In the genomic region with DNA sequence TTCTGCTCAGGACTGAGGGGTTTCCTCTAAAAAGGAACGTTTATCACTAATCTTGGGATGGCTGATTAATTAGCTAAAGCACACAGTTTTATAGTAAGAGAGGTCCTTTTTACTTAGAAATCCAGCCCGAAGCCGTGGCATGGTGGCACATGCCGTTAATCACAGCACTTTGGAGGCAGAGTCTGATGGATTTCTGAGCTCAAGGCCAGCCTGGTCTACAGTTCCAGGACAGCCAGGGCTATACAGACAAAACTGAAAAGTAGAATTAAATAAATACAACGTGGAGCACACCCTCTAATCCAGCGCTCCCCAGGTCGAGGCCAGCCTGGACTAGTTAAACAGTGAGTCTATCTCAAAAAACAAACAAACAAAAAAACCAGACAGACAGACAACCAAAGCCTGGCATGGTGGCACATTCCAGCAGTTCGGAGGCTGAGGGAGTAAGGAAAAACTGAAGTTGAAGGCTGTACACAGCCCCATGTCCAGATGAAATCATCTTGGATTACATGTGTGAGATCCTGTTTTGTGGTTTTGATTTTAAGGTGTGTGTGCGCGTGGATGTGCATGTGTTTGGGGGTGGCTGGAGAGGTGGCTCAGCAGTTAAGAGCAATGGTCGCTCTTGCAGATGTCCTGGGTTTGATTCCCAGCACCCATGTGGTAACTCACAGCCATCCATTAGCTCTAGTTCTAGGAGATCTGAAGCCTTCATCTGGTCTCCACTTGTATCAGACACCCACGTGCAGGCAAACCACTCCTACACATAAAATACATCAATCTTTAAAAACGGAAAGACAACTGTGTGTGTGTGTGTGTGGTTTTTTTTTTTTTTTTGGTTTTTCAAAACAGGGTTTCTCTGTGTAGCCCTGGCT, we compare ENCODE assay signal across 7 mouse cellular contexts. TPM values are rescaled to one million over a fixed set of nuclear protein-coding genes. Genes with fewer than 3 reads are reported as not detected.
DNase-seq lines count a peak whose midpoint lies in the region; ATAC-seq lines count a peak whose summit lies in the region.

No protein-coding gene starts in this region.

- WGBS in forebrain, embryonic 11.5 days, result 56% methylated on average over 13 of the region's 13 CpGs
- 43% methylated on average over 13 of the region's 13 CpGs for WGBS in limb, embryonic 13.5 days
- 46% methylated on average over 13 of the region's 13 CpGs for WGBS in stomach, embryonic 14.5 days

- H3K9ac ChIP-seq in forebrain, embryonic 11.5 days (ENCODE audit: low read length), result peak overlapping the region; percentile 52
- H3K9ac ChIP-seq in limb, embryonic 13.5 days, result peak overlapping the region; percentile 59
- H3K9ac ChIP-seq in stomach, embryonic 14.5 days (replicated peaks; ENCODE audit: low read depth, low read length), result 0 out of 2 replicates have a peak overlapping the region, but pooled peaks have one; percentile 33

- peak overlapping the region; percentile 93 for H3K4me3 ChIP-seq in megakaryocyte, embryonic 14.5 days (replicated peaks)
- H3K4me3 ChIP-seq in forebrain, embryonic 11.5 days (ENCODE audit: low read depth, low read length), result peak overlapping the region; percentile 28; the same call in 1 of the 2 replicates
- H3K4me3 ChIP-seq in limb, embryonic 13.5 days, result peak overlapping the region; percentile 40
- peak overlapping the region; percentile 27 for H3K4me3 ChIP-seq in stomach, embryonic 14.5 days (ENCODE audit: low read depth, low read length)

- no peak for ATAC-seq in megakaryocyte, adult 5-6 weeks (ENCODE audit: poor library complexity, severe bottlenecking)
- 0 out of 2 replicates have a peak, but pooled peaks have one; percentile 6 for ATAC-seq in forebrain, embryonic 11.5 days (replicated peaks; ENCODE audit: low FRiP score)
- ATAC-seq in limb, embryonic 13.5 days (ENCODE audit: low FRiP score, low read depth), result no peak
- no peak for ATAC-seq in stomach, embryonic 14.5 days (ENCODE audit: insufficient number of reproducible peaks, insufficient read depth, low FRiP score, low read depth)

- peaks cover 98% of the 10 kb centered on the region for H3K4me1 ChIP-seq in megakaryocyte, embryonic 14.5 days
- H3K4me1 ChIP-seq in forebrain, embryonic 11.5 days (replicated peaks; ENCODE audit: control insufficient read depth, insufficient read depth, low read length), result peaks cover 27% of the 10 kb centered on the region
- peaks cover 74% of the 10 kb centered on the region for H3K4me1 ChIP-seq in limb, embryonic 13.5 days
- peaks cover 31% of the 10 kb centered on the region for H3K4me1 ChIP-seq in stomach, embryonic 14.5 days (ENCODE audit: control insufficient read depth, insufficient read depth, low read length)

- peak overlapping the region; percentile 90 for H3K27ac ChIP-seq in forebrain, embryonic 11.5 days (ENCODE audit: low read depth, low read length)
- peak overlapping the region; percentile 94 for H3K27ac ChIP-seq in limb, embryonic 13.5 days
- peak overlapping the region; percentile 84 for H3K27ac ChIP-seq in stomach, embryonic 14.5 days (ENCODE audit: low read length)

- DNase-seq in forebrain, embryonic 11.5 days (ENCODE audit: low spot score), result no peak
- DNase-seq in urinary bladder, postnatal 4 days (ENCODE audit: low spot score in 2 of 2), result no peak
- no peak for DNase-seq in Muller cell, postnatal 12 days (ENCODE audit: inconsistent ontology term)

- H3K27me3 ChIP-seq in megakaryocyte, embryonic 14.5 days (replicated peaks), result peaks cover 10% of the 10 kb centered on the region
- H3K27me3 ChIP-seq in forebrain, embryonic 11.5 days (ENCODE audit: control insufficient read depth, insufficient read depth, low read length), result no peaks in the 10 kb centered on the region
- no peaks in the 10 kb centered on the region for H3K27me3 ChIP-seq in limb, embryonic 13.5 days
- no peaks in the 10 kb centered on the region for H3K27me3 ChIP-seq in stomach, embryonic 14.5 days (ENCODE audit: control insufficient read depth, insufficient read depth, low read length)

- H3K4me2 ChIP-seq in forebrain, embryonic 11.5 days (ENCODE audit: low read depth, low read length, severe bottlenecking), result peak overlapping the region; percentile 53
- peak overlapping the region; percentile 62 for H3K4me2 ChIP-seq in limb, embryonic 13.5 days (replicated peaks)
- peak overlapping the region; percentile 45 for H3K4me2 ChIP-seq in stomach, embryonic 14.5 days (replicated peaks; ENCODE audit: low read depth, low read length)

- H3K36me3 ChIP-seq in megakaryocyte, embryonic 14.5 days (replicated peaks; ENCODE audit: low read length), result peaks cover 12% of the 10 kb centered on the region
- no peaks in the 10 kb centered on the region for H3K36me3 ChIP-seq in forebrain, embryonic 11.5 days (ENCODE audit: control insufficient read depth, insufficient read depth, low read length)
- no peaks in the 10 kb centered on the region for H3K36me3 ChIP-seq in limb, embryonic 13.5 days
- no peaks in the 10 kb centered on the region for H3K36me3 ChIP-seq in stomach, embryonic 14.5 days (ENCODE audit: control insufficient read depth, insufficient read depth, low read length)

- H3K9me3 ChIP-seq in megakaryocyte, embryonic 14.5 days, result no peaks in the 10 kb centered on the region
- no peaks in the 10 kb centered on the region for H3K9me3 ChIP-seq in forebrain, embryonic 11.5 days (ENCODE audit: control insufficient read depth, low read length)
- H3K9me3 ChIP-seq in limb, embryonic 13.5 days, result no peaks in the 10 kb centered on the region
- no peaks in the 10 kb centered on the region for H3K9me3 ChIP-seq in stomach, embryonic 14.5 days (ENCODE audit: control insufficient read depth, low read depth, low read length)

RNA-seq across cellular contexts. Expression of a gene that starts 0.9 kb away (rescaled TPM):
- polyA plus RNA-seq in megakaryocyte, embryonic 14.5 days (2012; ENCODE audit: insufficient read depth, low replicate concordance), result 607 and 1,158 TPM in 2 replicates
- 1.5 and 1.9 TPM in 2 replicates for total RNA-seq in megakaryocyte, adult 5-6 weeks (2015)
- 2.5 and 4.5 TPM in 2 replicates for total RNA-seq in megakaryocyte, adult 5-6 weeks (2017)
- 19.4 and 20.4 TPM in 2 replicates for polyA plus RNA-seq in forebrain, embryonic 11.5 days (2014; fragmentation: Nextera tagmentation; extraction: Ambion mirVana)
- polyA plus RNA-seq in limb, embryonic 13.5 days (2015; fragmentation: Nextera tagmentation; extraction: Ambion mirVana), result 174 and 183 TPM in 2 replicates
- polyA plus RNA-seq in stomach, embryonic 14.5 days (2014; fragmentation: Nextera tagmentation; extraction: Ambion mirVana), result 128 and 148 TPM in 2 replicates

RNA-seq across cellular contexts. Expression of a gene that starts 21.5 kb away (rescaled TPM):
- 0.83 and 1.6 TPM in 2 replicates for polyA plus RNA-seq in megakaryocyte, embryonic 14.5 days (2012; ENCODE audit: insufficient read depth, low replicate concordance)
- 0.04 and 0.05 TPM in 2 replicates for total RNA-seq in megakaryocyte, adult 5-6 weeks (2015)
- total RNA-seq in megakaryocyte, adult 5-6 weeks (2017), result 0.04 and 0.18 TPM in 2 replicates
- 44.4 and 46.2 TPM in 2 replicates for polyA plus RNA-seq in forebrain, embryonic 11.5 days (2014; fragmentation: Nextera tagmentation; extraction: Ambion mirVana)
- polyA plus RNA-seq in limb, embryonic 13.5 days (2015; fragmentation: Nextera tagmentation; extraction: Ambion mirVana), result 32.9 and 33.9 TPM in 2 replicates
- polyA plus RNA-seq in stomach, embryonic 14.5 days (2014; fragmentation: Nextera tagmentation; extraction: Ambion mirVana), result 25.2 and 26.3 TPM in 2 replicates

RNA-seq across cellular contexts. Expression of a gene that starts 37.4 kb away (rescaled TPM):
- polyA plus RNA-seq in megakaryocyte, embryonic 14.5 days (2012; ENCODE audit: insufficient read depth, low replicate concordance), result 0.51 TPM in 1 of 2 replicates, not detected in the other
- total RNA-seq in megakaryocyte, adult 5-6 weeks (2015), result not detected in 2 replicates
- total RNA-seq in megakaryocyte, adult 5-6 weeks (2017), result not detected in 2 replicates
- 0.43 and 1.1 TPM in 2 replicates for polyA plus RNA-seq in forebrain, embryonic 11.5 days (2014; fragmentation: Nextera tagmentation; extraction: Ambion mirVana)
- 7.7 and 9.3 TPM in 2 replicates for polyA plus RNA-seq in limb, embryonic 13.5 days (2015; fragmentation: Nextera tagmentation; extraction: Ambion mirVana)
- polyA plus RNA-seq in stomach, embryonic 14.5 days (2014; fragmentation: Nextera tagmentation; extraction: Ambion mirVana), result 57.0 and 67.9 TPM in 2 replicates

RNA-seq across cellular contexts. Expression of a gene that starts 42.2 kb away (rescaled TPM):
- 18.1 and 152 TPM in 2 replicates for polyA plus RNA-seq in megakaryocyte, embryonic 14.5 days (2012; ENCODE audit: insufficient read depth, low replicate concordance)
- total RNA-seq in megakaryocyte, adult 5-6 weeks (2015), result 31.3 TPM in 2 replicates
- 57.8 and 73.4 TPM in 2 replicates for total RNA-seq in megakaryocyte, adult 5-6 weeks (2017)
- polyA plus RNA-seq in forebrain, embryonic 11.5 days (2014; fragmentation: Nextera tagmentation; extraction: Ambion mirVana), result 89.3 and 96.0 TPM in 2 replicates
- polyA plus RNA-seq in limb, embryonic 13.5 days (2015; fragmentation: Nextera tagmentation; extraction: Ambion mirVana), result 147 and 154 TPM in 2 replicates
- 84.8 and 88.5 TPM in 2 replicates for polyA plus RNA-seq in stomach, embryonic 14.5 days (2014; fragmentation: Nextera tagmentation; extraction: Ambion mirVana)

RNA-seq across cellular contexts. Expression of a gene that starts 42.9 kb away (rescaled TPM):
- 26.1 and 51.5 TPM in 2 replicates for polyA plus RNA-seq in megakaryocyte, embryonic 14.5 days (2012; ENCODE audit: insufficient read depth, low replicate concordance)
- 10.5 and 14.5 TPM in 2 replicates for total RNA-seq in megakaryocyte, adult 5-6 weeks (2015)
- total RNA-seq in megakaryocyte, adult 5-6 weeks (2017), result 15.9 and 16.4 TPM in 2 replicates
- 89.2 and 95.0 TPM in 2 replicates for polyA plus RNA-seq in forebrain, embryonic 11.5 days (2014; fragmentation: Nextera tagmentation; extraction: Ambion mirVana)
- 46.6 and 48.2 TPM in 2 replicates for polyA plus RNA-seq in limb, embryonic 13.5 days (2015; fragmentation: Nextera tagmentation; extraction: Ambion mirVana)
- 48.4 TPM in 2 replicates for polyA plus RNA-seq in stomach, embryonic 14.5 days (2014; fragmentation: Nextera tagmentation; extraction: Ambion mirVana)

Comparison
In these comparisons a context has a peak if more than half of its experiments do, and no peak if none do; other contexts are left out.
1. H3K4me3 ChIP-seq: peak in every context shown above with its lines; median percentile 93 in megakaryocyte, embryonic 14.5 days; 40 in limb, embryonic 13.5 days; 28 in forebrain, embryonic 11.5 days; 27 in stomach, embryonic 14.5 days.